Mouse (Mus musculus) intestine, embryonic 16.5 days (tissue): ENCODE results near the gene Zdhhc25. TPM values are rescaled to one million over a fixed set of nuclear protein-coding genes. Genes with fewer than 3 reads are reported as not detected.

ENCODE experiments used
- ATAC-seq: fragments of 200-750 bp; cut with Nextera tagmentation; 2 replicates; pipeline ENCODE4 v1.8.0; 2017; ENCODE audit warnings: moderate TSS enrichment, moderate library complexity
- H3K27ac ChIP-seq: fragments of 300-500 bp; sonication (generic); 2 replicates; pipeline ENCODE4 v1.5.1; 2014; ENCODE audit warnings: mild to moderate bottlenecking, low read length
- H3K27me3 ChIP-seq: fragments of 300-500 bp; sonication (generic); replicated peaks from 2 replicates; pipeline ENCODE4 v1.6.1; 2014; ENCODE audit warnings: low read length, control low read depth, mixed read lengths; ENCODE audit not compliant: control insufficient read depth, insufficient read depth
- H3K36me3 ChIP-seq: fragments of 300-500 bp; sonication (generic); 2 replicates; pipeline ENCODE4 v1.6.1; 2014; ENCODE audit warnings: low read length, control low read depth; ENCODE audit not compliant: control insufficient read depth, insufficient read depth
- H3K4me1 ChIP-seq: fragments of 300-500 bp; sonication (generic); 2 replicates; pipeline ENCODE4 v1.6.1; 2014; ENCODE audit warnings: low read length, control low read depth, mixed read lengths; ENCODE audit not compliant: control insufficient read depth, insufficient read depth
- H3K4me2 ChIP-seq: fragments of 300-500 bp; sonication (generic); 2 replicates; pipeline ENCODE4 v1.6.1; 2014; ENCODE audit warnings: low read depth, low read length, control low read depth
- H3K4me3 ChIP-seq: fragments of 300-500 bp; sonication (generic); 2 replicates; pipeline ENCODE4 v1.5.1; 2014; ENCODE audit warnings: mild to moderate bottlenecking, low read length
- H3K9ac ChIP-seq: fragments of 300-500 bp; sonication (generic); 2 replicates; pipeline ENCODE4 v1.6.1; 2014; ENCODE audit warnings: low read depth, low read length
- H3K9me3 ChIP-seq: fragments of 300-500 bp; sonication (generic); 2 replicates; pipeline ENCODE4 v1.6.1; 2016; ENCODE audit warnings: low read length, control low read depth; ENCODE audit not compliant: control insufficient read depth
- whole genome bisulfite sequencing: fragments of 180-500 bp; shearing (Covaris S2); extraction: QIAGEN DNeasy Blood & Tissue Kit; methylation state at CpG from one replicate; pipeline ENCODE4 v1.1.7; 2014; 5-methylcytosine and 5-hydroxymethylcytosine counted together
- polyA plus RNA-seq: library from polyadenylated mRNA; unstranded; fragments of >200 nt; fragmentation: Nextera tagmentation; extraction: Ambion mirVana; gene quantifications from 2 replicates; pipeline ENCODE4 v1.2.1, GENCODE M21; 2015

The Zdhhc25 gene
- polyA plus RNA-seq, 1 experiment from 2014 or later, result not detected

DNA sequence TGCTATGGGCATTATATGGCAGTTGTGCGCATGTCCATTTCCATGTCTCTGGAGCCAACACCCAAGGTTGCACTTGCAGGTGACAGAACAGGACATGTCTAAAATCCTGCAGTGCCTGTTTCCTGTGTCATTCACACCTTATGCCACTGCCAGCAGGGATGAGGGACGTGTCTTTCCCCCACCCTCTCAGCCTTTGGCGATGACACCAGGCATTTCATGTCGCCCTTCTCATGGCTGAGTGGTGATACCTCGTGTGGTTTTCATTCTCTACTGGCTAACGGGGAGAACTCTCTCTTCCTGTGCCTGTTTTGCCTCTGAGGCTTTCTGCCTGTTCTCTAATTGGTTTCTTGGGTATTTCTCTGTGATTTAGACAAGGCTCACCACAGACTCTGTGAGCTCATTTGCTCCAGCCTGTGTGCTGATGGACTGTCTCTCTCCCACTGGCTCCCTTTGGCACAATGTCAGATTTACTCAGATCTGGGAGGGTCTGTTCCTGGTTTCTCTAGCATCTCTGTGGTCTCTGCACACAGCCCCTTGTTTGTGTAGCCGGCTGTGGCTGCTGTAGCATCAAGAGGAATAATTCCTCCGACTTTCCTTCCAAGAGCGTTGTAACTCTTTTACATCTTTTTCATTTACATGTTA lies 3.1 kb downstream of the Zdhhc25 start:
- ATAC-seq, result no peak
- WGBS, result 76% methylated on average over 9 of the region's 9 CpGs
- H3K9ac ChIP-seq, result no peak overlapping the region
- no peaks in the 10 kb centered on the region for H3K27me3 ChIP-seq
- no peak overlapping the region for H3K27ac ChIP-seq
- no peaks in the 10 kb centered on the region for H3K36me3 ChIP-seq
- H3K4me1 ChIP-seq, result no peaks in the 10 kb centered on the region
- no peak overlapping the region for H3K4me3 ChIP-seq
- H3K4me2 ChIP-seq, result no peak overlapping the region
- H3K9me3 ChIP-seq, result no peaks in the 10 kb centered on the region

DNA sequence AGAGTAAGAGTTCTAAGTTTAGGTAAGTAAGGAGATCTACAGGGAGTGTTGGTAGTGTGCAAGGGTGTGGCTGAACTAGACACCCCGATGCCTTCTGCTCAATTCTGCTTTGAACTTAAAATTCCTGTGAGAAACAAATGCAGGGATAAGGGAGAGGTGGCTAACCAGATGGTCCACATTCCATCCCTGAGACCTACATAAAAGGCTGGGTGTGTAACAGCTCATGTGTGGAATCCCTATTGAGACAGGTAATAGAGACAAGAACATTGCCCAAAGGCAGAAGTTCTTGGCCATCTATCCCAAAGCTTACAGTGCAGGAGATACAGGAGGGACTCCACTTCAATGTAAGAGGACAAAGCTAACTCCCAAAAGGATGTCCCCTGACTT lies 3.6 kb downstream of the Zdhhc25 start:
- Histone ChIP-seq H3K9me3 (no peaks in the 10 kb centered on the region), H3K27ac (no peak overlapping the region), H3K4me2 (no peak overlapping the region), H3K4me3 (no peak overlapping the region), H3K4me1 (no peaks in the 10 kb centered on the region), H3K36me3 (no peaks in the 10 kb centered on the region), H3K9ac (no peak overlapping the region), H3K27me3 (no peaks in the 10 kb centered on the region)
- ATAC-seq, result no peak
- 76% methylated on average over 1 of the region's 1 CpGs for WGBS

DNA sequence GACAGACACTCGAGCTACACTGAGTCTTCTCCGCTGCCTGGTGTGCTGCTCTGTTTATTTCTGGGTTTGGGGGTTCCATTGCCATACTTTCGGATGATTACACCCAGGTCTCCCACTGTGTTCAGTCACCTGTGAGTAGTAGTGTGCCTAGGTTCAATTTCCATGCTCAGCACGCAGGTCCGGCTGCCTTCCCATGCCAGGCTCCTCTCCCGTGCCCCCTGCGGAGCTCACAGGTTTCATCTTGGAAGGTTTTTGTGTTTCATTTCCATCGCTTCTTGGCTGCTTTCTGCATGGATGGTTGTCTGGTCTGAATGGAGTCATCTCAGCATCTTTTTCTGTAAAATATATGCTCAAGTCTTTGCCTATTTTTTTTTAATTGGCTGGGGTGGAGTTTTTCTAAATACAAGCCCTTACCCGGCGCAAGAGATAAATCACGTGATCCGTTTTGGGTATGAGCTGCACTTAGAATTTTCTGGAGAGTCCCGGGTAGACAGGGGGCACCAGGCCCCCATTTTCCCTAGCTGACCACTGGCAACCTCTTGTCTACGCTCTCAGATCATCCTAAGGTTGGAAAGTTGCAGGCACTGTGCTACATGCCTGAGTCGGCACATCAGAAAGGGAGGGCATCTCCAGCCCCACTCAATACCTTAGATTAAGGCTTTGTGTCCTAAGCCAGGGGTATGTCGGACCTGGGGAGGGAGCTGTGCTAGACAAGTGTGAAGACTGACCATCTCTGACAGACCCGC lies 4.7 kb downstream of the Zdhhc25 start:
- no peak overlapping the region for H3K9ac ChIP-seq
- ATAC-seq, result no peak
- no peaks in the 10 kb centered on the region for H3K36me3 ChIP-seq
- no peaks in the 10 kb centered on the region for H3K9me3 ChIP-seq
- no peaks in the 10 kb centered on the region for H3K27me3 ChIP-seq
- H3K4me2 ChIP-seq, result no peak overlapping the region
- no peak overlapping the region for H3K4me3 ChIP-seq
- WGBS, result 84% methylated on average over 17 of the region's 17 CpGs
- no peaks in the 10 kb centered on the region for H3K4me1 ChIP-seq
- no peak overlapping the region for H3K27ac ChIP-seq

DNA sequence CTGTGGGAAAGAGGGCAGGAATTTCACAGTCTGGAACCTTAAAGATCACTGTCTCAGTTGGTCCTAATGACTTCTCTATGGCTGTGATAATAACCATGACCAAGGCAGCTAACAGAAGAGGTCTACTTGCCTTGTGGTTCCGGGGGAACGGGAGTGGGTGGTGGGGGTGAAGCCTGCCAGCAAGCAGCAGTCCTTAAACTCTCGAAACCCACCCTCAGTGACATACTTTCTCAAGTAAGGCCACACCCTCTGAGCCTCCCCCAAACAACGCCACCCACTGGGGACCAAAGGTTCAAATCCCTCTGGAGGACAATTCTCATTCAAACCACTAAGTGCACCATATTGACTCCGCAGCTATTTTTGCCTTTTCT lies 5.3 kb downstream of the Zdhhc25 start:
- no peak for ATAC-seq
- Histone ChIP-seq H3K4me2 (no peak overlapping the region), H3K4me3 (no peak overlapping the region), H3K4me1 (no peaks in the 10 kb centered on the region), H3K9ac (no peak overlapping the region), H3K27me3 (no peaks in the 10 kb centered on the region), H3K27ac (no peak overlapping the region), H3K9me3 (no peaks in the 10 kb centered on the region), H3K36me3 (no peaks in the 10 kb centered on the region)
- 78% methylated on average over 5 of the region's 5 CpGs for WGBS

DNA sequence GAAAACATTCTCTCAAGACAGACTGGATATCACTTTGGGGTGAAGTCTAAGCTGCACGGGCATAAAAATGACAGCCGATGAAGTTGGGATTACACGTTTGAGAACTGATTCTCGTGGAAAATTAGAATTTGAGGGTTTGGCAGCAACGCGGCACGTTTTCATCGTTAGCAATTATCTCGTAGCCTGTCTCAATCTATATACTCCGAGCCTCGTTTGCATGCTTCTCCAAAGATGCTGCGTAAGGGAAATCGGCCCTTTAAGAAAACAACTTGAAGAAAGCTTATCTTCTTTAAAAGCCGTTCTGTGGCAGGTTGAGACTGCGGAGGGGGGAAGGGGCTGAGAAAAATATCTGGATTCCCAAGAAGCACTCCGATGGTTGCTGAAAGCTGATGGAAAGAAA lies 17.0 kb downstream of the Zdhhc25 start:
- ATAC-seq, result no peak
- Histone ChIP-seq H3K4me3 (no peak overlapping the region), H3K27me3 (no peaks in the 10 kb centered on the region), H3K27ac (no peak overlapping the region), H3K4me2 (no peak overlapping the region), H3K4me1 (no peaks in the 10 kb centered on the region), H3K9ac (no peak overlapping the region), H3K9me3 (no peaks in the 10 kb centered on the region), H3K36me3 (no peaks in the 10 kb centered on the region)
- WGBS, result 82% methylated on average over 16 of the region's 16 CpGs

DNA sequence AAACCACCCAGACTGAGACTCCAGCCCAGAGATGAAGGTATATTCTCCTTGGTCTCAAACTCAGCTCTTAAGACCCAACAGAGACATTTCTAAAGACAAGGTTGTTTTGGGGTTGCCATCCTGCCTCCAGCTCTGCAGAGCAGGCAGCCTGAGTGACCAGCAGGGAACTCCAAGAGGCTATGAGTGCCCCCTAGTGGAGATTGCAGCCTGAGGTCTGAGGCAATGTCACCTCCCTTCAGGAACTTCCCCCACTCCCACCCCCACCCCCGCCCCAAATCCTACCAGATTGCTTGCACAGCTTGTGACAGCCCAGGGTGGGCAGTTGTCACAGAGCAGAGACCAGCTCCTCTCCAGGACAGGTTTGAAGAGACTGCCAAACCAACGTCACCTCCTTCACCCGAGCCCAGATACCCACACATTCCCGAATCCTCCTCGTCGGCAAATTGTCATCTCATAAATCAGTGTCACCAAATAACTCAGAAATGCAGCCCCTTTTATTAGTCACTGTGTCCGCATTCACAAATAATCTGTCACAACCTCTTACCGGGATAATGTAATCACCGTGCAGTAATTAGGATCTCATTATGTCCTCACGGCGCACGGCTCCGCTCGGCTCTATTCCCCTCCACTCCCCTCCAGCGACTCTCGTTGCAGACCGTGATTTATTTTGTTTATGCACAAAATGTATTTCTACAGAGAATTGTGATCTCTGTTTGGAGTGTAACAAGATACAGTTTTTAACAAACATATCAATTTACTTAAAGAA lies 18.1 kb downstream of the Zdhhc25 start:
- Histone ChIP-seq H3K4me1 (no peaks in the 10 kb centered on the region), H3K9ac (no peak overlapping the region), H3K9me3 (no peaks in the 10 kb centered on the region), H3K4me2 (no peak overlapping the region), H3K4me3 (no peak overlapping the region), H3K27ac (no peak overlapping the region), H3K36me3 (no peaks in the 10 kb centered on the region), H3K27me3 (no peaks in the 10 kb centered on the region)
- 57% methylated on average over 17 of the region's 17 CpGs for WGBS
- ATAC-seq, result no peak

DNA sequence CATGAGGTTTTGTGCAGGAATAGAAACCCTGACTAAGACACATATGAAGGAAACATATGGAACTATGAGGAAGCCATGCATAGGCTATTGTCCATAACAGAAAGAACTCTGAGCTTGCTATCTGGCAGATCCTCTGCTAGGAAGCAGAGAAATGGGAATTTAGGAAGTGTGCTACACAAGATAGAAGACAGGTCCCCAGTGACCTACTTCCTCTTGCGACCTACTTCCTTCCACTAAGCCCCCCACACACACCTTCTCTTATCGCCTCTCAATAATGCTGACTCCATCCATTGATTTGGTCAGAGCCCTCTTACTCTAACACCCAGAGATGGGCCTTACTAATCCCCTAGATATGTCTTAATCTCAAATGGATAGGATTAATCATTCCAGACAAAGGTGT lies 19.9 kb downstream of the Zdhhc25 start:
- no peak overlapping the region for H3K4me3 ChIP-seq
- H3K9ac ChIP-seq, result no peak overlapping the region
- H3K4me1 ChIP-seq, result no peaks in the 10 kb centered on the region
- 77% methylated on average over 2 of the region's 2 CpGs for WGBS
- no peaks in the 10 kb centered on the region for H3K9me3 ChIP-seq
- no peaks in the 10 kb centered on the region for H3K27me3 ChIP-seq
- no peak for ATAC-seq
- H3K4me2 ChIP-seq, result no peak overlapping the region
- no peaks in the 10 kb centered on the region for H3K36me3 ChIP-seq
- H3K27ac ChIP-seq, result no peak overlapping the region

DNA sequence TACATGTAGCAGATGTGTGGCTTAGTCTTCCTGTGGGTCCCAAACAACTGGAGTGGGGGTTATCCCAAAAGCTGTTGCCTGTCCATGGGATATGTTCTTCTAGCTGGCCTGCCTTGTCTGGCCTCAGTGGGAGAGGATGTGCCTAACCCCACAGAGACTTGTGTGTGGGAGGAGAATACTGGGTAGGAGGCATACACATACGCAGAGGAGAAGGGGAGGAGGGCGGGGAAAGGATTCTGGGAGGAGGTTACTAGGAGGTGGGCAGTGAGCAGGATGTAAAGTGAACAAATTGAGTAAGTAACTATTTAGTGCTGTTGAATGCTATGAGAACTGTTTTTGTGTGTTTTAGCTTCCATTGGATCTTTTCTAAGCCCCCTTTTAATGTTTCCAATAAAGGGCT lies 23.8 kb downstream of the Zdhhc25 start:
- H3K4me2 ChIP-seq, result no peak overlapping the region
- H3K27me3 ChIP-seq, result no peaks in the 10 kb centered on the region
- H3K9me3 ChIP-seq, result no peaks in the 10 kb centered on the region
- H3K36me3 ChIP-seq, result no peaks in the 10 kb centered on the region
- H3K9ac ChIP-seq, result no peak overlapping the region
- H3K27ac ChIP-seq, result no peak overlapping the region
- H3K4me1 ChIP-seq, result no peaks in the 10 kb centered on the region
- no peak overlapping the region for H3K4me3 ChIP-seq
- 76% methylated on average over 2 of the region's 2 CpGs for WGBS
- no peak for ATAC-seq

DNA sequence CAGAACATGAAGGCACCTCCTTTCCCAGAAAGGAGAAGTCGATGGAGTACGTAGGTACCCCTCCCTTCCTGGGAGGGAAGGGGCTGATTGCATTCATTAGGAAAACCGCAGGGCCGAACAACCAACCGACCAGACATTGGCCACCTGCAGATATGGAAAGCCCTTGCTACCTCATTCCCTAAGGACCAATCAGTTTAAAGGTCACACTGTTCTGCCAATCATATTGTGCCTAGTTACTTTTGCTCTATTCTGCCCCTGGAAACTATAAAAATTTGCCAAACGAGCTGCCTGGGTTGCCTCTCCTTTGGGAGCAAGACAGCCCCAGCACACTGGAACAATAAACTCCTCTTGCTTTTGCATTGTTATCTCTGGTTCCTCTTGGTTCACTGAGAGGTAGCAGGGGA lies 24.8 kb downstream of the Zdhhc25 start:
- Histone ChIP-seq H3K4me2 (no peak overlapping the region), H3K9ac (no peak overlapping the region), H3K9me3 (no peaks in the 10 kb centered on the region), H3K36me3 (no peaks in the 10 kb centered on the region), H3K27ac (no peak overlapping the region), H3K27me3 (no peaks in the 10 kb centered on the region), H3K4me1 (no peaks in the 10 kb centered on the region), H3K4me3 (no peak overlapping the region)
- 81% methylated on average over 6 of the region's 6 CpGs for WGBS
- ATAC-seq, result no peak
